Mouse (Mus musculus): ENCODE data around the gene Cox17. TPM values are rescaled to one million over a fixed set of nuclear protein-coding genes. Genes with fewer than 3 reads are reported as not detected.

Gene Cox17
- polyA plus RNA-seq, 1 experiment from 2014 or later = 116 TPM

Other genes with a start within 250 kb of the Cox17 start
- not detected in 2 replicates for gene Nr1i2, start 52.2 kb upstream of the Cox17 start, polyA plus RNA-seq (2016; fragmentation: Nextera tagmentation; extraction: Ambion mirVana)
- 1.2 and 1.3 TPM in 2 replicates for gene Maats1, start 4.8 kb upstream of the Cox17 start, polyA plus RNA-seq (2016; fragmentation: Nextera tagmentation; extraction: Ambion mirVana)
- not detected in 2 replicates for gene Gm21987, start within 50 bp of the Cox17 start, polyA plus RNA-seq (2016; fragmentation: Nextera tagmentation; extraction: Ambion mirVana)
- gene Popdc2, start 15.2 kb downstream of the Cox17 start, polyA plus RNA-seq (2016; fragmentation: Nextera tagmentation; extraction: Ambion mirVana) = 0.70 and 1.4 TPM in 2 replicates
- 0.30 and 0.37 TPM in 2 replicates for gene Pla1a, start 86.2 kb downstream of the Cox17 start, polyA plus RNA-seq (2016; fragmentation: Nextera tagmentation; extraction: Ambion mirVana)
- gene Adprh, start 105.7 kb downstream of the Cox17 start, polyA plus RNA-seq (2016; fragmentation: Nextera tagmentation; extraction: Ambion mirVana) = 147 and 155 TPM in 2 replicates
- gene Cd80, start 108.6 kb downstream of the Cox17 start, polyA plus RNA-seq (2016; fragmentation: Nextera tagmentation; extraction: Ambion mirVana) = 0.64 and 0.74 TPM in 2 replicates
- 31.6 and 35.1 TPM in 2 replicates for gene Timmdc1, start 175.7 kb downstream of the Cox17 start, polyA plus RNA-seq (2016; fragmentation: Nextera tagmentation; extraction: Ambion mirVana)
- gene Poglut1, start 203.3 kb downstream of the Cox17 start, polyA plus RNA-seq (2016; fragmentation: Nextera tagmentation; extraction: Ambion mirVana) = 73.5 and 76.8 TPM in 2 replicates
- 65.3 and 67.4 TPM in 2 replicates for gene Tmem39a, start 211.7 kb downstream of the Cox17 start, polyA plus RNA-seq (2016; fragmentation: Nextera tagmentation; extraction: Ambion mirVana)